Comparison of ENCODE assay signal across 20 mouse cellular contexts in genomic region chr1:60815912-60816311, GRCm38 (mm10).
DNase-seq lines count a peak whose midpoint lies in the region; ATAC-seq and TF ChIP-seq lines count a peak whose summit lies in the region.
"Had no signal": no experiment of that assay in that cellular context is flagged by ENCODE, and none has a peak within 500 bp of the region (broad histone marks: within the 10 kb centered on the region; RNA-seq: fewer than 3 reads in every experiment).

No protein-coding gene starts in this region.

- peak; percentile 54 for TF ChIP-seq POLR2A in heart, adult 2 months (IDR thresholded peaks at IDR 0.05; ENCODE audit: insufficient read depth, low read depth, low read length)

- H3K9ac ChIP-seq in heart, adult 2 months (ENCODE audit: low read depth, low read length) = no peak overlapping the region
- H3K9ac ChIP-seq in heart, embryonic 13.5 days = no peak overlapping the region
- no peak overlapping the region for H3K9ac ChIP-seq in intestine, embryonic 16.5 days (ENCODE audit: low read depth, low read length)
- H3K9ac ChIP-seq: hindbrain, embryonic 14.5 days; limb, embryonic 13.5 days; liver, embryonic 13.5 days; lung, embryonic 15.5 days had no signal

- H3K36me3 ChIP-seq in heart, adult 2 months (ENCODE audit: control insufficient read depth, insufficient read depth, low read length) = peaks cover 4% of the 10 kb centered on the region; the same call in 1 of the 2 replicates
- no peaks in the 10 kb centered on the region for H3K36me3 ChIP-seq in heart, embryonic 13.5 days
- H3K36me3 ChIP-seq in intestine, embryonic 16.5 days (ENCODE audit: control insufficient read depth, insufficient read depth, low read length) = no peaks in the 10 kb centered on the region
- H3K36me3 ChIP-seq: embryonic facial prominence, embryonic 10.5 days; limb, embryonic 13.5 days; liver, embryonic 13.5 days; lung, embryonic 15.5 days had no signal

- intact Hi-C loops in heart, postnatal 25 days (cut with DNase I) = loop anchor here (2.0 to 5.0 kb wide), 2 partner anchors 36 to 207 kb away; no protein-coding TSS in a partner anchor
- intact Hi-C loops in heart, adult 2 months (cut with DNase I) = loop anchor here (5.0 kb wide), 1 partner anchor 36 kb away; no protein-coding TSS in a partner anchor

- no peaks in the 10 kb centered on the region for H3K27me3 ChIP-seq in heart, adult 2 months (ENCODE audit: control insufficient read depth, insufficient read depth, low read length)
- no peaks in the 10 kb centered on the region for H3K27me3 ChIP-seq in heart, embryonic 13.5 days (replicated peaks)
- H3K27me3 ChIP-seq in intestine, embryonic 16.5 days (replicated peaks; ENCODE audit: control insufficient read depth, insufficient read depth, low read length) = no peaks in the 10 kb centered on the region
- H3K27me3 ChIP-seq: limb, embryonic 13.5 days; liver, embryonic 13.5 days; lung, embryonic 15.5 days; megakaryocyte, embryonic 14.5 days had no signal

- TF ChIP-seq CTCF in heart, adult 2 months (IDR thresholded peaks at IDR 0.05) = no peak

- TF ChIP-seq EP300 in heart, adult 2 months (IDR thresholded peaks at IDR 0.05; ENCODE audit: insufficient read depth, low read depth, low read length) = no peak

- H3K79me2 ChIP-seq in heart, adult 2 months (replicated peaks; ENCODE audit: control insufficient read depth, insufficient read depth, low read length) = no peaks in the 10 kb centered on the region

- WGBS in heart, adult 2 months = 46% methylated on average over 6 of the region's 6 CpGs
- whole genome bisulfite sequencing in heart, embryonic 13.5 days = 34% methylated on average over 6 of the region's 6 CpGs
- WGBS in intestine, embryonic 16.5 days = 92% methylated on average over 6 of the region's 6 CpGs

- peaks cover 2% of the 10 kb centered on the region; the same call in 1 of the 2 replicates for H3K4me1 ChIP-seq in heart, adult 2 months (ENCODE audit: control insufficient read depth, insufficient read depth, low read length)
- H3K4me1 ChIP-seq in heart, embryonic 13.5 days = peaks cover 11% of the 10 kb centered on the region
- H3K4me1 ChIP-seq in intestine, embryonic 16.5 days (ENCODE audit: control insufficient read depth, insufficient read depth, low read length) = no peaks in the 10 kb centered on the region
- H3K4me1 ChIP-seq: embryonic facial prominence, embryonic 10.5 days; limb, embryonic 13.5 days; liver, embryonic 13.5 days; lung, embryonic 15.5 days had no signal

- DNase-seq in heart, adult 11 months = peak; percentile 95
- no peak for DNase-seq in heart, postnatal 25 days (ENCODE audit: low spot score)
- DNase-seq in heart, adult 2 months = no peak
- peak; percentile 91 for DNase-seq in skeletal muscle tissue, adult 2 months (ENCODE audit: low read depth, low spot score)
- no peak for DNase-seq in neural tube, embryonic 10.5 days (ENCODE audit: extremely low spot score, low spot score)
- DNase-seq: adrenal gland, adult 2 months; cerebellum, adult 2 months; kidney, adult 9 months; kidney, postnatal 36 days; layer of hippocampus, adult 9-11 months; liver, embryonic 13.5 days; midbrain, embryonic 14.5 days; thymus, postnatal 36 days had no signal

- peak; percentile 76; the same call in 1 of the 2 replicates for ATAC-seq in heart, embryonic 13.5 days (ENCODE audit: extremely low read depth, insufficient number of reproducible peaks, low FRiP score, low TSS enrichment)
- ATAC-seq in intestine, embryonic 16.5 days = no peak

- H3K9me3 ChIP-seq in heart, embryonic 13.5 days = no peaks in the 10 kb centered on the region
- H3K9me3 ChIP-seq in intestine, embryonic 16.5 days (ENCODE audit: control insufficient read depth, low read length) = no peaks in the 10 kb centered on the region
- H3K9me3 ChIP-seq: embryonic facial prominence, embryonic 10.5 days; limb, embryonic 13.5 days; liver, embryonic 13.5 days; lung, embryonic 15.5 days had no signal

- no peak overlapping the region for H3K4me3 ChIP-seq in heart, adult 2 months
- H3K4me3 ChIP-seq in heart, embryonic 13.5 days = no peak overlapping the region
- H3K4me3 ChIP-seq in intestine, embryonic 16.5 days (ENCODE audit: low read length) = no peak overlapping the region
- H3K4me3 ChIP-seq: embryonic facial prominence, embryonic 10.5 days; limb, embryonic 13.5 days; liver, embryonic 13.5 days; lung, embryonic 15.5 days; megakaryocyte, embryonic 14.5 days had no signal

- no peak overlapping the region for H3K4me2 ChIP-seq in heart, embryonic 13.5 days
- H3K4me2 ChIP-seq in intestine, embryonic 16.5 days (ENCODE audit: low read depth, low read length) = no peak overlapping the region
- H3K4me2 ChIP-seq: hindbrain, embryonic 14.5 days; limb, embryonic 13.5 days; liver, embryonic 13.5 days; lung, embryonic 15.5 days had no signal

- H3K27ac ChIP-seq in heart, adult 2 months = peak overlapping the region; percentile 89
- peak overlapping the region; percentile 74 for H3K27ac ChIP-seq in heart, embryonic 13.5 days (replicated peaks)
- H3K27ac ChIP-seq in intestine, embryonic 16.5 days (ENCODE audit: low read length) = no peak overlapping the region
- H3K27ac ChIP-seq: embryonic facial prominence, embryonic 10.5 days; hindbrain, embryonic 14.5 days; limb, embryonic 13.5 days; liver, embryonic 13.5 days; lung, embryonic 15.5 days had no signal

Comparison
In these comparisons a context has a peak if more than half of its experiments do, and no peak if none do; other contexts are left out.
1. DNase-seq: peak in heart, adult 11 months (single experiment) and skeletal muscle tissue, adult 2 months (single experiment); none in heart, postnatal 25 days (single experiment), heart, adult 2 months (0 of 2) and neural tube, embryonic 10.5 days (single experiment).